Mouse (Mus musculus) CH12.LX (cell line): ENCODE measurements around the gene Gsg1l. TPM values are rescaled to one million over a fixed set of nuclear protein-coding genes. Genes with fewer than 3 reads are reported as not detected.

ENCODE experiments used
- DNase-seq: peaks from one replicate; pipeline ENCODE4 v3.0.0-alpha.2; 2013; ENCODE audit errors: extremely low read depth
- H3K27ac ChIP-seq: 2 replicates; pipeline ENCODE4 v1.5.1; 2012; ENCODE audit warnings: low read depth, mild to moderate bottlenecking, control low read depth, moderate library complexity; ENCODE audit not compliant: insufficient read depth
- H3K27me3 ChIP-seq: replicated peaks from 2 replicates; pipeline ENCODE3; 2012; ENCODE audit warnings: inconsistent platforms
- H3K36me3 ChIP-seq, 2 experiments: replicated peaks in 1 of 2; 2 replicates each; pipeline versions ENCODE3 to v1.6.1; 2012; ENCODE audit warnings: inconsistent platforms in 1 of 2, low read length in 1 of 2, mild to moderate bottlenecking in 1 of 2, mixed read lengths in 1 of 2, moderate library complexity in 1 of 2; ENCODE audit not compliant: control insufficient read depth in 1 of 2, insufficient read depth in 1 of 2
- H3K4me1 ChIP-seq, 2 experiments: 2 replicates each; pipeline ENCODE4 v1.6.1; 2012; ENCODE audit warnings: inconsistent platforms in 1 of 2, moderate library complexity in 1 of 2; ENCODE audit not compliant: insufficient read depth in 2 of 2, control insufficient read depth in 1 of 2
- H3K4me2 ChIP-seq: 2 replicates; pipeline ENCODE4 v1.6.1; 2012; ENCODE audit warnings: low read depth, mild to moderate bottlenecking, control low read depth; ENCODE audit not compliant: poor library complexity, insufficient read depth, severe bottlenecking
- H3K4me3 ChIP-seq, 3 experiments: fragments of 150-350 bp in 1 of 3; sonication (generic) in 1 of 3; replicated peaks in 1 of 3; 2 replicates each; pipeline versions ENCODE3 to v1.5.1; 2011 to 2012; ENCODE audit warnings: low read depth in 2 of 3, low read length in 2 of 3, mild to moderate bottlenecking in 2 of 3, moderate library complexity in 2 of 3, control low read depth in 1 of 3, improper control_type of control experiment in 1 of 3, inconsistent platforms in 1 of 3, mixed read lengths in 1 of 3; ENCODE audit not compliant: poor library complexity in 1 of 3
- H3K79me2 ChIP-seq: replicated peaks from 2 replicates; pipeline ENCODE4 v1.6.1; 2012; ENCODE audit warnings: mild to moderate bottlenecking, moderate library complexity; ENCODE audit not compliant: control insufficient read depth, poor library complexity, insufficient read depth, severe bottlenecking; ENCODE audit errors: extremely low read depth
- H3K9ac ChIP-seq: 2 replicates; pipeline ENCODE4 v1.6.1; 2012; ENCODE audit warnings: low read depth, mild to moderate bottlenecking, control low read depth, moderate library complexity; ENCODE audit not compliant: insufficient read depth
- H3K9me3 ChIP-seq: replicated peaks from 2 replicates; pipeline ENCODE3; 2012; ENCODE audit warnings: low read length, inconsistent platforms, mixed read lengths
- CHD1 ChIP-seq: IDR thresholded peaks from 2 replicates; pipeline ENCODE4 v1.6.1; 2012; ENCODE audit warnings: low read depth, low read length, improper control_type of control experiment, inconsistent platforms
- CTCF ChIP-seq, 2 experiments: IDR thresholded peaks in 1 of 2; conservative IDR thresholded peaks in 1 of 2; 2 replicates each; pipeline ENCODE4 v1.5.1; 2011 to 2012; ENCODE audit warnings: low read depth in 2 of 2, low read length in 2 of 2, improper control_type of control experiment in 1 of 2, inconsistent platforms in 1 of 2, mild to moderate bottlenecking in 1 of 2, moderate library complexity in 1 of 2
- E2F4 ChIP-seq: IDR thresholded peaks from 2 replicates; pipeline ENCODE4 v1.6.1; 2011; ENCODE audit warnings: low read depth, low read length, improper control_type of control experiment; ENCODE audit not compliant: insufficient replicate concordance
- ELF1 ChIP-seq: IDR thresholded peaks from 2 replicates; pipeline ENCODE4 v1.6.1; 2014; ENCODE audit warnings: low read depth, mild to moderate bottlenecking, inconsistent platforms, low read length, improper control_type of control experiment
- EP300 ChIP-seq: IDR thresholded peaks from 2 replicates; pipeline ENCODE4 v1.6.1; 2011; ENCODE audit warnings: low read length, improper control_type of control experiment
- GABPA ChIP-seq: IDR thresholded peaks from 2 replicates; pipeline ENCODE4 v1.6.1; 2012; ENCODE audit warnings: low read depth, low read length, improper control_type of control experiment, inconsistent platforms; ENCODE audit not compliant: insufficient replicate concordance
- HCFC1 ChIP-seq: IDR thresholded peaks from 2 replicates; pipeline ENCODE4 v1.6.1; 2012; ENCODE audit warnings: low read depth, mild to moderate bottlenecking, inconsistent platforms, low read length, improper control_type of control experiment
- IRF4 ChIP-seq: IDR thresholded peaks from 2 replicates; pipeline ENCODE4 v1.6.1; 2014; ENCODE audit warnings: low read depth, mild to moderate bottlenecking, inconsistent platforms, low read length, improper control_type of control experiment
- JUND ChIP-seq: conservative IDR thresholded peaks from 2 replicates; pipeline ENCODE4 v1.6.1; 2011; ENCODE audit warnings: low read depth, low read length, improper control_type of control experiment
- MAFK ChIP-seq: IDR thresholded peaks from 2 replicates; pipeline ENCODE4 v1.6.1; 2011; ENCODE audit warnings: low read length, improper control_type of control experiment; ENCODE audit not compliant: insufficient replicate concordance
- MXI1 ChIP-seq: IDR thresholded peaks from 2 replicates; pipeline ENCODE4 v1.6.1; 2011; ENCODE audit warnings: mild to moderate bottlenecking, low read depth, low read length, improper control_type of control experiment
- MYC ChIP-seq: IDR thresholded peaks from 2 replicates; pipeline ENCODE4 v1.6.1; 2011; ENCODE audit warnings: low read depth, mild to moderate bottlenecking, improper control_type of control experiment, low read length
- NELFE ChIP-seq: IDR thresholded peaks from 2 replicates; pipeline ENCODE4 v1.6.1; 2011; ENCODE audit warnings: low read depth, low read length, improper control_type of control experiment
- NRF1 ChIP-seq: IDR thresholded peaks from 2 replicates; pipeline ENCODE4 v1.6.1; 2014; ENCODE audit warnings: low read depth, mild to moderate bottlenecking, inconsistent platforms, low read length, improper control_type of control experiment, moderate library complexity
- POLR2A ChIP-seq: IDR thresholded peaks from 2 replicates; pipeline ENCODE4 v1.6.1; 2011; ENCODE audit warnings: low read depth, mild to moderate bottlenecking, improper control_type of control experiment, low read length
- RCOR1 ChIP-seq: conservative IDR thresholded peaks from 2 replicates; pipeline ENCODE4 v1.6.1; 2012; ENCODE audit warnings: low read depth, mild to moderate bottlenecking, inconsistent platforms, low read length, improper control_type of control experiment
- SIN3A ChIP-seq: IDR thresholded peaks from 2 replicates; pipeline ENCODE4 v1.6.1; 2012; ENCODE audit warnings: low read length, improper control_type of control experiment, inconsistent platforms
- TBP ChIP-seq: conservative IDR thresholded peaks from 2 replicates; pipeline ENCODE4 v1.6.1; 2011; ENCODE audit warnings: low read depth, low read length, improper control_type of control experiment
- ZKSCAN1 ChIP-seq: IDR thresholded peaks from 2 replicates; pipeline ENCODE4 v1.6.1; 2012; ENCODE audit warnings: low read depth, inconsistent platforms, low read length, improper control_type of control experiment, borderline replicate concordance
- ZMIZ1 ChIP-seq: IDR thresholded peaks from 2 replicates; pipeline ENCODE4 v1.6.1; 2012; ENCODE audit warnings: low read depth, mild to moderate bottlenecking, inconsistent platforms, low read length, improper control_type of control experiment
- dilution Hi-C: fragments of 300-500 bp; cut with MboI; formaldehyde crosslinking; loops from 2 replicates; pipeline ENCODE4 v1.14.3; 2020; ENCODE audit warnings: low sequenced_read_pairs; ENCODE audit not compliant: extremely low pct_unique_long_range_greater_than_20kb, extremely low pct_ligation_motif_present
- in situ Hi-C: fragments of 300-500 bp; cut with MboI; formaldehyde crosslinking; loops from 3 replicates; pipeline ENCODE4 v1.14.3; 2019; ENCODE audit warnings: low sequenced_read_pairs, low pct_ligation_motif_present, low pct_unique_long_range_greater_than_20kb, mixed read lengths
- polyA plus RNA-seq: library from polyadenylated mRNA; unstranded; fragments of >175 nt; gene quantifications from 2 replicates; pipeline ENCODE4 v1.2.1, GENCODE M21; 2012; ENCODE audit warnings: low read depth; ENCODE audit not compliant: insufficient read length
- total RNA-seq, 2 experiments: library from RNA; depleted of rRNA; stranded (reverse); fragments of 300-350 nt in 1 of 2; fragments of >200 nt in 1 of 2; gene quantifications; 2 replicates each; pipeline ENCODE4 v1.2.3; 2012 to 2014

Gsg1l gene
- total and polyA plus RNA-seq, 3 experiments: not detected

DNA sequence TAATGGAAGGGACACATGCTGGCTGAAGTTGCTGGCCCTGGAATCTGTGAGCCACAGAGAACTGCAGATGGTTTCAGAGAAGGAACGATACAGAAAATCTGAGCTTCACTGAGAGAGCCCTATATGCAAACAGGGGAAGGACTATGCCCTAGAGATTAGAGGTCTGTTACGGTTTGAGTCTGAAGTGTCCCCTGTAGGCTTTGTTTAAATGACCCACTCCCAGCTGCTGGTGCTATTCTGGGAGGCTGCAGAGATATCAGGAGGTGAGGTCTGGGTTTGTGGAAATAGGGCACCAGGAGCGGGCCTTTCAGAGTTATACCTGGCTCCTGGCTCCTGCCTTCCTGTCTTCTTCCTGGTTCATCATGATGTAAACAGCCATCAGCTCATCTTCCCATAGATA is 95.1 kb downstream of the Gsg1l start:
- peak; percentile 8 for DNase-seq
- Histone ChIP-seq H3K4me1 (peaks cover 4 to 22% of the 10 kb centered on the region in 2 experiments), H3K27me3 (peaks cover 81% of the 10 kb centered on the region)
- in situ Hi-C loops: no loop called here
- no peak for TF ChIP-seq SIN3A
- TF ChIP-seq IRF4: no peak
- no peak for TF ChIP-seq CHD1
- TF ChIP-seq GABPA: no peak
- no peak for TF ChIP-seq CTCF (conservative IDR thresholded peaks at IDR 0.05 in 1 of 2, IDR thresholded peaks at IDR 0.05 in 1 of 2; ENCODE audit: low read depth in 2 of 2, low read length in 2 of 2)
- no peak for TF ChIP-seq MXI1
- no peak for TF ChIP-seq ELF1
- no peak for TF ChIP-seq TBP
- no peak for TF ChIP-seq ZMIZ1
- no peak for TF ChIP-seq POLR2A
- TF ChIP-seq HCFC1: no peak
- no peak for TF ChIP-seq NELFE
- TF ChIP-seq E2F4: no peak
- TF ChIP-seq, all 38 proteins: peak for 0
- no peaks in the 10 kb centered on the region for H3K36me3 ChIP-seq
- H3K4me3 ChIP-seq: no peak overlapping the region
- no peak overlapping the region for H3K9ac ChIP-seq
- peaks cover 9% of the 10 kb centered on the region for H3K9me3 ChIP-seq
- H3K27ac ChIP-seq: no peak overlapping the region
- no peaks in the 10 kb centered on the region for H3K79me2 ChIP-seq
- no peak overlapping the region for H3K4me2 ChIP-seq
- dilution Hi-C loops: no loop called here

GRCm38 (mm10) chr7:125985565-125985964 is 96.6 kb downstream of the Gsg1l start:
- H3K9me3 ChIP-seq: peaks cover 7% of the 10 kb centered on the region
- peak; percentile 12 for DNase-seq
- in situ Hi-C loops (no loop called here), dilution Hi-C loops (no loop called here)
- no peak overlapping the region for H3K4me2 ChIP-seq
- no peaks in the 10 kb centered on the region for H3K36me3 ChIP-seq
- TF ChIP-seq MYC (no peak), MAFK (no peak), ZKSCAN1 (no peak), JUND (no peak), NRF1 (no peak), EP300 (no peak), POLR2A (no peak), E2F4 (no peak), RCOR1 (no peak), GABPA (no peak), IRF4 (no peak), SIN3A (no peak)
- H3K4me3 ChIP-seq: no peak overlapping the region
- H3K9ac ChIP-seq: no peak overlapping the region
- H3K27me3 ChIP-seq: peaks cover 90% of the 10 kb centered on the region
- no peaks in the 10 kb centered on the region for H3K79me2 ChIP-seq
- H3K4me1 ChIP-seq: peaks cover 4 to 22% of the 10 kb centered on the region in 2 experiments
- H3K27ac ChIP-seq: no peak overlapping the region
